Mouse (Mus musculus) lung, embryonic 14.5 days (tissue): ENCODE measurements at regions not wholly inside any gene's neighbourhood (a gene's known extent, or its start where the extent isn't known, plus 50 kb on each side); places are given as distances from the start of the nearest gene placed in this dataset.

Experiments
- ATAC-seq: fragments of 200-750 bp; cut with Nextera tagmentation; 2 replicates; pipeline ENCODE4 v1.8.0; 2017; ENCODE audit warnings: mild to moderate bottlenecking, moderate TSS enrichment, moderate library complexity; ENCODE audit not compliant: insufficient read depth
- DNase-seq: peaks from one replicate; pipeline ENCODE4 v3.0.0-alpha.2; 2015
- H3K27ac ChIP-seq: fragments of 300-500 bp; sonication (generic); 2 replicates; pipeline ENCODE4 v1.5.1; 2014; ENCODE audit warnings: low read depth, mild to moderate bottlenecking, moderate library complexity
- H3K27me3 ChIP-seq: fragments of 300-500 bp; sonication (generic); 2 replicates; pipeline ENCODE4 v1.6.1; 2014; ENCODE audit warnings: low read length, control low read depth; ENCODE audit not compliant: insufficient read depth
- H3K36me3 ChIP-seq: fragments of 300-500 bp; sonication (generic); 2 replicates; pipeline ENCODE4 v1.6.1; 2014; ENCODE audit warnings: control low read depth; ENCODE audit not compliant: insufficient read depth
- H3K4me1 ChIP-seq: fragments of 300-500 bp; sonication (generic); 2 replicates; pipeline ENCODE4 v1.6.1; 2014; ENCODE audit warnings: antibody characterized with exemption, control low read depth; ENCODE audit not compliant: insufficient read depth
- H3K4me2 ChIP-seq: fragments of 300-500 bp; sonication (generic); 2 replicates; pipeline ENCODE4 v1.6.1; 2014; ENCODE audit warnings: mild to moderate bottlenecking
- H3K4me3 ChIP-seq: fragments of 300-500 bp; sonication (generic); 2 replicates; pipeline ENCODE4 v1.5.1; 2014; ENCODE audit warnings: low read depth, low read length
- H3K9ac ChIP-seq: fragments of 300-500 bp; sonication (generic); 2 replicates; pipeline ENCODE4 v1.6.1; 2014
- H3K9me3 ChIP-seq: fragments of 300-500 bp; sonication (generic); 2 replicates; pipeline ENCODE4 v1.6.1; 2016; ENCODE audit warnings: low read depth, low read length, control low read depth
- CTCF ChIP-seq: IDR thresholded peaks from 2 replicates; pipeline ENCODE4 v1.5.1; 2016; ENCODE audit warnings: antibody characterized with exemption, low read depth
- WGBS: fragments of 180-500 bp; shearing (Covaris S2); extraction: QIAGEN DNeasy Blood & Tissue Kit; methylation state at CpG from one replicate; pipeline ENCODE4 v1.1.7; 2014; 5-methylcytosine and 5-hydroxymethylcytosine counted together

GRCm38 (mm10) chr16:46205114-46205513, 50.2 kb upstream of the Gm4737 start:
- TF ChIP-seq CTCF: no peak
- H3K4me3 ChIP-seq: no peak overlapping the region
- no peak overlapping the region for H3K4me2 ChIP-seq
- H3K27ac ChIP-seq: no peak overlapping the region
- WGBS: 88% methylated on average over 1 of the region's 1 CpGs
- DNase-seq (no peak), ATAC-seq (no peak)
- no peaks in the 10 kb centered on the region for H3K27me3 ChIP-seq
- H3K9me3 ChIP-seq: no peaks in the 10 kb centered on the region
- H3K36me3 ChIP-seq: no peaks in the 10 kb centered on the region
- H3K4me1 ChIP-seq: no peaks in the 10 kb centered on the region
- no peak overlapping the region for H3K9ac ChIP-seq
